Comparison of ENCODE assay signal across 24 mouse cellular contexts in the genomic region with DNA sequence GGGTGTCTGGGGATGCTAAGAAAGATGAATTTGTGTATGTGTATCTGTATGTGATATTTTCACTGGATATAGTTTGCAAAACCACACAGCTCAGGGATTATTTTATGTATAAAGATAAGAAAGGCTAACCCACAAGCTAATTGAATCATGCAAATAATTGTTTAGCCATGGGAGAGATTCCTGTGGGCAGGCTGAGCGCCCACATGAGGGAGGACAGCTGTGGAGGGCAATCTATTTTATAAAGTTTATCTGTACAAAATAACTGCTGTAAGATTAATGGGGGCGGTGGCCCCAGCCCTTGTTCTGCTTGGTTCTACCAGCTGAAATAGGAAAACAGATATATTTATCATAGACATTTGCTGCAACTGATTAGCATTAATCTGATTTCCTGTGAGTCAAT.
DNase-seq lines count a peak whose midpoint lies in the region; ATAC-seq and TF ChIP-seq lines count a peak whose summit lies in the region.
"Had no signal": no experiment of that assay in that cellular context is flagged by ENCODE, and none has a peak within 500 bp of the region (broad histone marks: within the 10 kb centered on the region; RNA-seq: fewer than 3 reads in every experiment).

No protein-coding gene starts in this region.

- WGBS in heart, embryonic 11.5 days (ENCODE audit: insufficient replicate concordance), result 75% methylated on average over 2 of the region's 2 CpGs
- WGBS in kidney, embryonic 15.5 days, result 85% methylated on average over 2 of the region's 2 CpGs

- no peak overlapping the region for H3K27ac ChIP-seq in heart, embryonic 11.5 days (ENCODE audit: low read depth, low read length)
- H3K27ac ChIP-seq in kidney, embryonic 15.5 days, result no peak overlapping the region
- H3K27ac ChIP-seq: embryonic facial prominence, embryonic 10.5 days; embryonic facial prominence, embryonic 12.5 days; forebrain, embryonic 13.5 days; forebrain, embryonic 15.5 days had no signal

- no peaks in the 10 kb centered on the region for H3K79me2 ChIP-seq in myocyte (ENCODE audit: control insufficient read depth, insufficient read depth)

- no peak overlapping the region for H3K4me2 ChIP-seq in heart, embryonic 11.5 days
- no peak overlapping the region for H3K4me2 ChIP-seq in kidney, embryonic 15.5 days
- no peak overlapping the region for H3K4me2 ChIP-seq in myocyte (ENCODE audit: low read depth)
- H3K4me2 ChIP-seq: embryonic facial prominence, embryonic 12.5 days; forebrain, embryonic 13.5 days; forebrain, embryonic 15.5 days had no signal

- H3K9me3 ChIP-seq in heart, embryonic 11.5 days (replicated peaks; ENCODE audit: control insufficient read depth, low read length), result no peaks in the 10 kb centered on the region
- H3K9me3 ChIP-seq in kidney, embryonic 15.5 days (replicated peaks), result no peaks in the 10 kb centered on the region
- H3K9me3 ChIP-seq: embryonic facial prominence, embryonic 10.5 days; embryonic facial prominence, embryonic 12.5 days; forebrain, embryonic 13.5 days; forebrain, embryonic 15.5 days; G1E had no signal

- no peak for TF ChIP-seq POLR2A in myocyte (IDR thresholded peaks at IDR 0.05; ENCODE audit: insufficient read length, low read depth)

- no peaks in the 10 kb centered on the region for H3K4me1 ChIP-seq in heart, embryonic 11.5 days (ENCODE audit: control insufficient read depth, insufficient read depth, low read length)
- peaks cover 14% of the 10 kb centered on the region for H3K4me1 ChIP-seq in kidney, embryonic 15.5 days
- H3K4me1 ChIP-seq: embryonic facial prominence, embryonic 12.5 days had no signal

- no peak overlapping the region for H3ac ChIP-seq in myocyte (ENCODE audit: control insufficient read depth, insufficient read length)

- no peak overlapping the region for H3K9ac ChIP-seq in heart, embryonic 11.5 days (ENCODE audit: low read depth, low read length)
- H3K9ac ChIP-seq in kidney, embryonic 15.5 days, result no peak overlapping the region
- H3K9ac ChIP-seq: embryonic facial prominence, embryonic 12.5 days; forebrain, embryonic 13.5 days; forebrain, embryonic 15.5 days; forebrain, postnatal 0 days had no signal

- H3K4me3 ChIP-seq in heart, embryonic 11.5 days (ENCODE audit: low read depth, low read length), result no peak overlapping the region
- H3K4me3 ChIP-seq in kidney, embryonic 15.5 days (replicated peaks), result no peak overlapping the region
- no peak overlapping the region for H3K4me3 ChIP-seq in myocyte
- H3K4me3 ChIP-seq: embryonic facial prominence, embryonic 10.5 days; embryonic facial prominence, embryonic 12.5 days; forebrain, embryonic 13.5 days; forebrain, embryonic 15.5 days had no signal

- no peaks in the 10 kb centered on the region for H3K27me3 ChIP-seq in heart, embryonic 11.5 days (ENCODE audit: control insufficient read depth, insufficient read depth, low read length)
- no peaks in the 10 kb centered on the region for H3K27me3 ChIP-seq in kidney, embryonic 15.5 days
- no peaks in the 10 kb centered on the region for H3K27me3 ChIP-seq in myocyte (ENCODE audit: control insufficient read depth, insufficient read depth, insufficient read length)
- H3K27me3 ChIP-seq: CH12.LX; embryonic facial prominence, embryonic 12.5 days; forebrain, embryonic 13.5 days; forebrain, embryonic 15.5 days had no signal

- H3K36me3 ChIP-seq in heart, embryonic 11.5 days (ENCODE audit: control insufficient read depth, insufficient read depth, low read length), result 0 out of 2 replicates have a peak, but pooled peaks cover 2% of the 10 kb centered on the region
- H3K36me3 ChIP-seq in kidney, embryonic 15.5 days, result peaks cover 31% of the 10 kb centered on the region
- peaks cover 12% of the 10 kb centered on the region for H3K36me3 ChIP-seq in myocyte (ENCODE audit: control insufficient read depth, insufficient read depth)

- DNase-seq in heart, adult 11 months, result peak; percentile 27
- DNase-seq in kidney, postnatal 14 days, result peak; percentile 8
- no peak for DNase-seq in cerebellum, postnatal 4 days (ENCODE audit: low spot score in 2 of 2)
- DNase-seq: adrenal gland, adult 2 months; adrenal gland, postnatal 10 days; adrenal gland, postnatal 25 days; B cell, adult 2 months; cerebellum, adult 11 months; cerebellum, adult 18-20 months; cerebellum, adult 8-10 months; cerebellum, adult 9-11 months; cerebellum, postnatal 14 days; cerebellum, postnatal 36 days; forebrain, postnatal 0 days had no signal

- ATAC-seq in heart, embryonic 11.5 days (replicated peaks; ENCODE audit: insufficient number of reproducible peaks, low FRiP score, low TSS enrichment), result no peak
- no peak for ATAC-seq in kidney, embryonic 15.5 days (replicated peaks; ENCODE audit: low FRiP score)
- ATAC-seq: CD4-positive, CD25-positive, alpha-beta regulatory T cell, adult 4 months; forebrain, embryonic 13.5 days; forebrain, embryonic 15.5 days; forebrain, postnatal 0 days had no signal

TF ChIP-seq in myocyte, 11 proteins besides CTCF, POLR2A, EP300 and RAD21:
- TF ChIP-seq REST (IDR thresholded peaks at IDR 0.05; ENCODE audit: insufficient read depth, insufficient read length) (no peak), TCF12 (IDR thresholded peaks at IDR 0.05; ENCODE audit: insufficient read depth, poor library complexity, severe bottlenecking) (peak; percentile 53), TCF3 (IDR thresholded peaks at IDR 0.05; ENCODE audit: insufficient read length, low read depth) (no peak), E2F4 (IDR thresholded peaks at IDR 0.05; ENCODE audit: insufficient read depth) (no peak), MAX (IDR thresholded peaks at IDR 0.05; ENCODE audit: low read depth) (no peak), USF1 (IDR thresholded peaks at IDR 0.05; ENCODE audit: low read depth) (no peak), MYOD1 (IDR thresholded peaks at IDR 0.05; ENCODE audit: control insufficient read depth in 1 of 3, insufficient read length in 2 of 3, low read depth in 2 of 3) (peak in 2 of 3 experiments; percentile 51 to 58), CEBPB (IDR thresholded peaks at IDR 0.05; ENCODE audit: insufficient read depth, poor library complexity, severe bottlenecking) (no peak), POLR2AphosphoS2 (IDR thresholded peaks at IDR 0.05; ENCODE audit: insufficient read length, low read depth) (no peak), MYOG (IDR thresholded peaks at IDR 0.05; ENCODE audit: control insufficient read depth in 1 of 3, insufficient read depth in 1 of 3, insufficient read length in 2 of 3, low read depth in 2 of 3) (peak in 2 of 3 experiments; percentile 24 to 45)
TF ChIP-seq in myocyte: peak in this region for 3.

Comparison
In these comparisons a context has a peak if more than half of its experiments do, and no peak if none do; other contexts are left out.
1. DNase-seq: peak in heart, adult 11 months (single experiment) and kidney, postnatal 14 days (single experiment); none in cerebellum, postnatal 4 days (0 of 2).